Mouse (Mus musculus) ES-E14 (cell line): Measurements from ENCODE around the gene Tspan2.

Experiments used
- MAFK ChIP-seq: IDR thresholded peaks from 2 replicates; pipeline ENCODE4 v1.6.1; 2014; ENCODE audit warnings: mild to moderate bottlenecking, low read depth, low read length, inconsistent platforms; ENCODE audit not compliant: insufficient read depth
- ZC3H11A ChIP-seq: IDR thresholded peaks from 2 replicates; pipeline ENCODE4 v1.6.1; 2012; ENCODE audit warnings: low read depth, mild to moderate bottlenecking, inconsistent platforms, low read length, borderline replicate concordance

DNA sequence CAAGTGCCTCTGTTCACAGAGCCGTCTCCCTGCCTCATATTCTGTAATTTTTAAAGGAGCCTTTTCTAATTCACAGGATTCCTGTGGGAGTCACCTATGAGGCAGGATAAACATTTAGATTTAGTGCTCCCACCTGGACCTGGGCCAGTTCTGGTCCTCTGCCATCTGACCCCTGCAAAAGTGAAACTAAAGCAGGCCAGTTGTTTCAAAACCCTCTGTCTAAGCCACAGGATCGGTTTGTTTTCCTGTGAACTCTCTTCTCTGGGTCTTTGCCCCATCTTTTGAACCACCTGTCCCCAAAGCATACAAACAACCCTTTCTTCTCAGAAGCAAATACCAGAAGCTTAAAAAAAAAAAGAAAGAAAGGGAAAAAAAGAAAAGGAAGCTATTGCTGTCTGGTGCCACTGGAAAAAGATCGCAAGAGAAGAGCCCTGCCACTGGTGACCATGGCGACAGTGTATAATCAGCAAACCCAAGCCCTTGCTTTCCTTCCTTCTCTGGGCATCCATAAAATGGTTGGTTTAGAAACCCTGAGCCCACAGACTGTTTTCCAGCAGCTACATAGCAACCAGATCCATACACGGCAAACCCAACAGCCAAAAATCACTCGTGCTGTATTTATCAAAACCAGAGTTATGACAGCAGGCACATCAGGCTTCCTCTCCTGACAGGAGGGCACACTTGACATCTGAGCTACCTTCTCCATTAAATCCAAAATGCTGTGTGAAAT, 10.3 kb upstream of the Tspan2 start:
- TF ChIP-seq ZC3H11A: no peak
- TF ChIP-seq MAFK: no peak
